Mouse (Mus musculus) telencephalon, adult 2 months (tissue): ENCODE measurements at regions not wholly inside any gene's neighbourhood (a gene's known extent, or its start where the extent isn't known, plus 50 kb on each side); places are given as distances from the start of the nearest gene placed in this dataset.

ENCODE experiments used
- DNase-seq: peaks from one replicate; pipeline ENCODE4 v3.0.0-alpha.2; 2011; ENCODE audit warnings: low read depth, low spot score

GRCm38 (mm10) chr1:125488915-125489730, 53.6 kb upstream of the Actr3 start:
- no peak for DNase-seq

GRCm38 (mm10) chr1:125491014-125491413, 55.5 kb upstream of the Actr3 start:
- DNase-seq: no peak

GRCm38 (mm10) chr1:125494598-125494997, 59.1 kb upstream of the Actr3 start:
- peak; percentile 18 for DNase-seq

GRCm38 (mm10) chr1:125495320-125496083, 60.0 kb upstream of the Actr3 start:
- DNase-seq: no peak

GRCm38 (mm10) chr1:125497006-125497405, 61.5 kb upstream of the Actr3 start:
- no peak for DNase-seq

- DNase-seq: no peak
Measured at GRCm38 (mm10) chr1:125501964-125502517, 58.4 kb upstream of the Slc35f5 start.

GRCm38 (mm10) chr1:125503878-125504277, 56.5 kb upstream of the Slc35f5 start:
- no peak for DNase-seq

GRCm38 (mm10) chr1:125507786-125508514, 52.4 kb upstream of the Slc35f5 start:
- no peak for DNase-seq

- no peak for DNase-seq
Measured at GRCm38 (mm10) chr1:125508594-125509257, 51.7 kb upstream of the Slc35f5 start.
